Mouse (Mus musculus): Measurements from ENCODE around the gene Anks1. TPM values are rescaled to one million over a fixed set of nuclear protein-coding genes. Genes with fewer than 3 reads are reported as not detected.

Anks1 gene
- polyA plus RNA-seq, 1 experiment from 2014 or later = 14.5 TPM

DNA sequence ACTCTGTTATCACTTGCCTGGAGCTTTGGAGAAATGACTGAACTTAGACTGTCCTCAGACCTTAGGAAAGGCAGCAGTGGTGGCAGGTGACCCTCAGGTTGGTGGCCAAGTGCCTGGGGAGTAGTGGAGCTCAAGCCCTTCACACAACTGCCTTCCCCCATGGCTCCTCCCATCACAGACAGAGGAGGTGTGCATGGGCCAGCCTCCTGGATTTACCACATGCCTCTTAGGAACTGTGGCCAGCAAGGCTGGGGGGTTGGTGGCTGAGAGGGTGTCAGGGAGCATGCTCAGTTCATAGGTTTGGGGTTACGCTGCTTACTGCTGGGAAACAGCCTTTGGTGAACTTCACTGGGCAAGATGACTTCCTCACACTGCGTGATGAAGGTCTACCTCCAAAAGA lies 101.8 kb downstream of the Anks1 start:
- 96% methylated on average over 2 of the region's 2 CpGs for WGBS

GRCm38 (mm10) chr17:28012851-28013250 lies 103.7 kb downstream of the Anks1 start:
- Histone ChIP-seq H3K4me1 (ENCODE audit: insufficient read depth, low read length) (peaks cover 62% of the 10 kb centered on the region), H3K9ac (replicated peaks; ENCODE audit: low read length) (peak overlapping the region; percentile 53), H3K27ac (ENCODE audit: low read length) (peak overlapping the region; percentile 96), H3K4me2 (replicated peaks; ENCODE audit: low read depth, low read length) (peak overlapping the region; percentile 40), H3K36me3 (ENCODE audit: insufficient read depth, low read length) (no peaks in the 10 kb centered on the region; the same call in 1 of the 2 replicates), H3K9me3 (ENCODE audit: low read length) (no peaks in the 10 kb centered on the region), H3K27me3 (ENCODE audit: insufficient read depth, low read length) (no peaks in the 10 kb centered on the region), H3K4me3 (ENCODE audit: low read length) (no peak overlapping the region)
- 59% methylated on average over 6 of the region's 6 CpGs for WGBS
- ATAC-seq (ENCODE audit: low FRiP score, low TSS enrichment) = no peak

More for the DNA sequence above, 101.8 kb downstream of the Anks1 start:
- Histone ChIP-seq H3K4me1 (ENCODE audit: insufficient read depth, low read length) (peaks cover 62% of the 10 kb centered on the region), H3K36me3 (ENCODE audit: insufficient read depth, low read length) (no peaks in the 10 kb centered on the region; the same call in 1 of the 2 replicates), H3K4me3 (ENCODE audit: low read length) (no peak overlapping the region), H3K4me2 (replicated peaks; ENCODE audit: low read depth, low read length) (no peak overlapping the region), H3K27me3 (ENCODE audit: insufficient read depth, low read length) (no peaks in the 10 kb centered on the region), H3K9me3 (ENCODE audit: low read length) (no peaks in the 10 kb centered on the region), H3K27ac (ENCODE audit: low read length) (no peak overlapping the region), H3K9ac (replicated peaks; ENCODE audit: low read length) (no peak overlapping the region)
- ATAC-seq (ENCODE audit: low FRiP score, low TSS enrichment) = no peak

DNA sequence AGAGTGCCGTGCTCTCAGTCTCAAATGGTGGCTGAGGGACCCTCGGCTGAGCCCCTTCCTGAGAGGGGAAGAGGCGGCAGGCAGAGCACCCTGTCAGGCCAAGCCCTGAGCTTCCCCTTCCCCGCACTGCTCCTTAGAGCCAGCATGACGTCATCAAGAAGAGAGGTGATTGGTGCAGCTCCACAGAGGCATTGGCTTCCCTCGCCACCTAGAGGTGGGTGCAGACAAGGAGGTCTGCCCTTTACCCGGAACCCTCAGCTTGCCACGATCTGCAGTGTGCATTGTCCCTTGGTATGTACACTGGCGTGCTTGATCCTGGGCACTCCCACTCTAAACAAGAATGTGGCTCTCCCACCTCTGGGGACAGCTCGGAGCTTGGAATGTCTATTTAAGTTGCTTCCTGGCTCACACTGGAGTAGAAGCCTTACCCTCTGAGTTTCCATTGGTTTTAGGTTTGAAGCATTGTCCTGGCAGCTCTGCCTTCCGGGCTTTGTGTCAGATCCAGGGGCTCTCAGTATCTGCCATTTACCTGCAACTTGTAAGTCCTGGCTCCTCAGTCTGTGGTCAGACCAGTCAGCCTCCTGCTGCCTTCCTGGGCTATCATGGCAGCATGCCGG lies 104.3 kb downstream of the Anks1 start:
- ATAC-seq (ENCODE audit: low FRiP score, low TSS enrichment) = peak; percentile 91
- Histone ChIP-seq H3K36me3 (ENCODE audit: insufficient read depth, low read length) (no peaks in the 10 kb centered on the region; the same call in 1 of the 2 replicates), H3K27me3 (ENCODE audit: insufficient read depth, low read length) (no peaks in the 10 kb centered on the region), H3K4me1 (ENCODE audit: insufficient read depth, low read length) (peaks cover 61% of the 10 kb centered on the region), H3K9ac (replicated peaks; ENCODE audit: low read length) (peak overlapping the region; percentile 53), H3K27ac (ENCODE audit: low read length) (peak overlapping the region; percentile 96), H3K4me3 (ENCODE audit: low read length) (no peak overlapping the region), H3K9me3 (ENCODE audit: low read length) (no peaks in the 10 kb centered on the region), H3K4me2 (replicated peaks; ENCODE audit: low read depth, low read length) (peak overlapping the region; percentile 40)
- WGBS = 16% methylated on average over 12 of the region's 12 CpGs

DNA sequence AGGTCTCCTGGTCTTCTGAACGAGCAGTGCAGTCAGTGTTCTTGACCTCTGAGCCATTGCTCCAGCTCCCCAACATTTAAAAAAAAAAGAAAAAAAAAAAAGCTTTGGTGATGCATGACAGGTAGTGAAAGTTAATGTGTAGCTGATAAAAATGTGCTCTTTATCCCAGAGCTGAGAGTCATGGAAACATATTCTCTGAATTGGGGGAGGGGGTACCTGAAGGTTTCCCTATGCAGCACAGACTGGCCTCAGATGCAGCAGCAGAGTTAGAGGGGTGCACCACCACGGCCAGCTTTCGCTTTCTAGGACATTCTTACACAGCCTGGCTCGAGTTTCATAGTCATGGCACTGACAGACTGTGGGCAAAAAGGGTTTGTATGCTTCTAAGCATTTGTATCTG lies 105.3 kb downstream of the Anks1 start:
- H3K27me3 ChIP-seq (ENCODE audit: insufficient read depth, low read length) = no peaks in the 10 kb centered on the region
- no peak overlapping the region for H3K4me3 ChIP-seq (ENCODE audit: low read length)
- H3K27ac ChIP-seq (ENCODE audit: low read length) = peak overlapping the region; percentile 96
- H3K9me3 ChIP-seq (ENCODE audit: low read length) = no peaks in the 10 kb centered on the region
- WGBS = 38% methylated on average over 4 of the region's 4 CpGs
- H3K4me2 ChIP-seq (replicated peaks; ENCODE audit: low read depth, low read length) = 0 out of 2 replicates have a peak overlapping the region, but pooled peaks have one; percentile 8
- H3K4me1 ChIP-seq (ENCODE audit: insufficient read depth, low read length) = peaks cover 64% of the 10 kb centered on the region
- no peak for ATAC-seq (ENCODE audit: low FRiP score, low TSS enrichment)
- H3K36me3 ChIP-seq (ENCODE audit: insufficient read depth, low read length) = no peaks in the 10 kb centered on the region; the same call in 1 of the 2 replicates
- 0 out of 2 replicates have a peak overlapping the region, but pooled peaks have one; percentile 13 for H3K9ac ChIP-seq (replicated peaks; ENCODE audit: low read length)

GRCm38 (mm10) chr17:28015068-28015730 lies 106.1 kb downstream of the Anks1 start:
- Histone ChIP-seq H3K9ac (replicated peaks; ENCODE audit: low read length) (peak overlapping the region; percentile 4; the same call in 1 of the 2 replicates), H3K4me3 (ENCODE audit: low read length) (no peak overlapping the region), H3K4me2 (replicated peaks; ENCODE audit: low read depth, low read length) (no peak overlapping the region), H3K27me3 (ENCODE audit: insufficient read depth, low read length) (no peaks in the 10 kb centered on the region), H3K27ac (ENCODE audit: low read length) (peak overlapping the region; percentile 96), H3K9me3 (ENCODE audit: low read length) (no peaks in the 10 kb centered on the region), H3K4me1 (ENCODE audit: insufficient read depth, low read length) (peaks cover 69% of the 10 kb centered on the region), H3K36me3 (ENCODE audit: insufficient read depth, low read length) (no peaks in the 10 kb centered on the region; the same call in 1 of the 2 replicates)
- 60% methylated on average over 17 of the region's 17 CpGs for WGBS
- ATAC-seq (ENCODE audit: low FRiP score, low TSS enrichment) = 0 out of 2 replicates have a peak, but pooled peaks have one; percentile 14

GRCm38 (mm10) chr17:28016056-28016797 lies 107.1 kb downstream of the Anks1 start:
- Histone ChIP-seq H3K27ac (ENCODE audit: low read length) (peak overlapping the region; percentile 96), H3K27me3 (ENCODE audit: insufficient read depth, low read length) (no peaks in the 10 kb centered on the region), H3K36me3 (ENCODE audit: insufficient read depth, low read length) (no peaks in the 10 kb centered on the region; the same call in 1 of the 2 replicates), H3K9ac (replicated peaks; ENCODE audit: low read length) (0 out of 2 replicates have a peak overlapping the region, but pooled peaks have one; percentile 42), H3K9me3 (ENCODE audit: low read length) (no peaks in the 10 kb centered on the region), H3K4me3 (ENCODE audit: low read length) (no peak overlapping the region), H3K4me1 (ENCODE audit: insufficient read depth, low read length) (peaks cover 70% of the 10 kb centered on the region), H3K4me2 (replicated peaks; ENCODE audit: low read depth, low read length) (no peak overlapping the region)
- whole genome bisulfite sequencing = 70% methylated on average over 8 of the region's 8 CpGs
- ATAC-seq (ENCODE audit: low FRiP score, low TSS enrichment) = peak; percentile 25; the same call in 1 of the 2 replicates

GRCm38 (mm10) chr17:28018344-28018743 lies 109.2 kb downstream of the Anks1 start:
- Histone ChIP-seq H3K9me3 (ENCODE audit: low read length) (no peaks in the 10 kb centered on the region), H3K4me2 (replicated peaks; ENCODE audit: low read depth, low read length) (no peak overlapping the region), H3K27ac (ENCODE audit: low read length) (peak overlapping the region; percentile 20), H3K4me1 (ENCODE audit: insufficient read depth, low read length) (peaks cover 78% of the 10 kb centered on the region), H3K4me3 (ENCODE audit: low read length) (no peak overlapping the region), H3K36me3 (ENCODE audit: insufficient read depth, low read length) (no peaks in the 10 kb centered on the region), H3K9ac (replicated peaks; ENCODE audit: low read length) (no peak overlapping the region), H3K27me3 (ENCODE audit: insufficient read depth, low read length) (no peaks in the 10 kb centered on the region)
- 65% methylated on average over 6 of the region's 6 CpGs for WGBS
- ATAC-seq (ENCODE audit: low FRiP score, low TSS enrichment) = no peak

DNA sequence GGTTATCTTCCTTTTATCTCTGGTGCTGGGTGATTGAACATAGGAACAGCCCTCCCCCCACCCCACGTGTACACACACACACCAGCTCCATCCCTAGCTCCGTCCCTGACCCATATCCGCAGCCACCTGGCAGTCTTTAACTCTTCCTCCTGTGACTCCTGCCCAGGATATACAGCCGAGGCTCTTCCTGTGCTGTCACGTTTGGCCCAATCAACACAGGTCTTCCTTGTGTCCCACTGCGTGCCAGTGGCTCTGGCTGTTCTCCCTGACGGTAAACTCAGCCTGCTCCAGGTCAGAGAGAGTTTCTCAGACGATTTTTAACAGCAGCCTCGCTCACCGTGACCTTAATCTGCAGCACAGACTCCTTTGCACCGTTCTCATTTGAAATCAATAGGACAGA lies 109.7 kb downstream of the Anks1 start:
- Histone ChIP-seq H3K4me2 (replicated peaks; ENCODE audit: low read depth, low read length) (no peak overlapping the region), H3K4me1 (ENCODE audit: insufficient read depth, low read length) (peaks cover 78% of the 10 kb centered on the region), H3K9me3 (ENCODE audit: low read length) (no peaks in the 10 kb centered on the region), H3K36me3 (ENCODE audit: insufficient read depth, low read length) (no peaks in the 10 kb centered on the region), H3K9ac (replicated peaks; ENCODE audit: low read length) (no peak overlapping the region), H3K27ac (ENCODE audit: low read length) (no peak overlapping the region), H3K27me3 (ENCODE audit: insufficient read depth, low read length) (no peaks in the 10 kb centered on the region), H3K4me3 (ENCODE audit: low read length) (no peak overlapping the region)
- no peak for ATAC-seq (ENCODE audit: low FRiP score, low TSS enrichment)
- 48% methylated on average over 11 of the region's 11 CpGs for WGBS

DNA sequence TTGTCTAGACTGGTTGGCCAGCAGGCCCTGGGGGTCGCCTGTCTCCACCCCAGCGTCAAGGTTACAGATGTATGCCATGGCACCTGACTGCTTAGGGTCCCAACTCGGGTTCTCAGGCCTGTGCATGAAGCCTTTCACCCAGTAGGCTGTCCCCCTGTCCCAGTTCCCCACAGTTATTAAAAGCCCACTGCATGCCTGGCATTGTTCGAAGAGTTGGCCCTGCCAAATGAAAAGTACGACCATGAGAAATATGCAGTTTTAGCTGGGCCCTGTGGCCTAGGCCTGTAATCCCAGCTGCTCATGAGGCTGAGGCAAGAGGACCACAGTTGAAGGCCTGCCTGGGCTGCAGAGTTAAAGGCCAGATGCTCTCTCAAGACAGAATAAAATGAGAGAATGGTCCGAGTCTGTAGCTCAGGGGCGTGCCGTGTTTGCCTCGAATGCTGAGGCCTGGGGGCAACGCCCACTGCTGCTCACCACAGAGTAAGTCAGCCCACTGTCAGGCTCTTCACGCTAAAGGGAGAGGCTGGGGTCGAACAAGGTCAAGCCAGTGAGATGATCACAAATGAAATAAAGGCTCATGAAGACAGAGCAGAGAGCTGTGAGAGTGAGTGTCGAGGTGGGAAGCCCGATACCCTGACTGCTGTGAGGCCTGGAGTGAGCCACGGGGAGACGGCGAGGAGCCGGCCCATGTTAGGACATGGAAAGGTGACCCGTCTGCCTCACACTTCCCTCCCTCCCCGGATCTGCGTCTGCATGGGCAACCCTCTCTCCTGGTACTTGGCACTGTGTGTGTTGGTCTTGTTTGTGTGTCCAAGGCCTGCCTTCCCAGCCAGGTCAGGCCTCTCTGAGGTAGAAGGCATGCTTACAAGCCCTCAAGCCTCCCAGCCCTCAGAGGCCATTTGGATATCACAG lies 110.9 kb downstream of the Anks1 start:
- no peak for ATAC-seq (ENCODE audit: low FRiP score, low TSS enrichment)

More for the DNA sequence above, 110.9 kb downstream of the Anks1 start:
- Histone ChIP-seq H3K36me3 (ENCODE audit: insufficient read depth, low read length) (no peaks in the 10 kb centered on the region), H3K4me3 (ENCODE audit: low read length) (no peak overlapping the region), H3K9me3 (ENCODE audit: low read length) (no peaks in the 10 kb centered on the region), H3K4me2 (replicated peaks; ENCODE audit: low read depth, low read length) (no peak overlapping the region), H3K27ac (ENCODE audit: low read length) (no peak overlapping the region), H3K9ac (replicated peaks; ENCODE audit: low read length) (no peak overlapping the region), H3K4me1 (ENCODE audit: insufficient read depth, low read length) (peaks cover 76% of the 10 kb centered on the region), H3K27me3 (ENCODE audit: insufficient read depth, low read length) (no peaks in the 10 kb centered on the region)
- 69% methylated on average over 21 of the region's 21 CpGs for WGBS
